Mouse (Mus musculus) MEL (cell line): Measurements from ENCODE around the gene Gdpd3. TPM values are rescaled to one million over a fixed set of nuclear protein-coding genes. Genes with fewer than 3 reads are reported as not detected.

ENCODE experiments used
- DNase-seq: peaks from one replicate; pipeline ENCODE4 v3.0.0; 2011; ENCODE audit warnings: low read depth, low spot score
- H3K27ac ChIP-seq: 2 replicates; pipeline ENCODE4 v1.5.1; 2012; ENCODE audit warnings: low read depth, mild to moderate bottlenecking, control low read depth, low read length, moderate library complexity; ENCODE audit not compliant: control insufficient read depth
- H3K27me3 ChIP-seq, 2 experiments: fragments of 150-350 bp in 1 of 2; sonication (generic) in 1 of 2; 2 replicates each; pipeline ENCODE4 v1.6.1; 2012; ENCODE audit warnings: low read length in 2 of 2, mild to moderate bottlenecking in 2 of 2, improper control_type of control experiment in 1 of 2, moderate library complexity in 1 of 2; ENCODE audit not compliant: insufficient read depth in 2 of 2, control insufficient read depth in 1 of 2
- H3K36me3 ChIP-seq, 2 experiments: 2 replicates each; pipeline ENCODE4 v1.6.1; 2012 to 2014; ENCODE audit warnings: low read length in 2 of 2, improper control_type of control experiment in 1 of 2, inconsistent platforms in 1 of 2, mild to moderate bottlenecking in 1 of 2; ENCODE audit not compliant: insufficient read depth in 2 of 2, control insufficient read depth in 1 of 2
- H3K4me1 ChIP-seq, 2 experiments: fragments of 150-350 bp in 1 of 2; sonication (generic) in 1 of 2; 2 replicates each; pipeline ENCODE4 v1.6.1; 2012; ENCODE audit warnings: low read length in 2 of 2, improper control_type of control experiment in 1 of 2, mild to moderate bottlenecking in 1 of 2; ENCODE audit not compliant: insufficient read depth in 2 of 2, control insufficient read depth in 1 of 2
- H3K4me3 ChIP-seq, 2 experiments: fragments of 150-350 bp in 1 of 2; sonication (generic) in 1 of 2; 2 replicates each; pipeline ENCODE4 v1.5.1; 2012; ENCODE audit warnings: low read depth in 2 of 2, low read length in 2 of 2, mild to moderate bottlenecking in 2 of 2, moderate library complexity in 2 of 2, control low read depth in 1 of 2, improper control_type of control experiment in 1 of 2; ENCODE audit not compliant: control insufficient read depth in 1 of 2, insufficient read depth in 1 of 2
- H3K79me2 ChIP-seq: 2 replicates; pipeline ENCODE4 v1.6.1; 2012; ENCODE audit warnings: mild to moderate bottlenecking, low read length, moderate library complexity; ENCODE audit not compliant: control insufficient read depth, poor library complexity, insufficient read depth
- H3K9ac ChIP-seq: 2 replicates; pipeline ENCODE4 v1.6.1; 2012; ENCODE audit warnings: low read depth, mild to moderate bottlenecking, control low read depth, low read length, moderate library complexity; ENCODE audit not compliant: control insufficient read depth, poor library complexity, severe bottlenecking
- H3K9me3 ChIP-seq: fragments of 150-350 bp; sonication (generic); replicated peaks from 2 replicates; pipeline ENCODE4 v1.6.1; 2012; ENCODE audit warnings: mild to moderate bottlenecking, low read length, improper control_type of control experiment, moderate library complexity; ENCODE audit not compliant: insufficient read depth
- BHLHE40 ChIP-seq: IDR thresholded peaks from 2 replicates; pipeline ENCODE4 v1.6.1; 2012; ENCODE audit warnings: low read depth, mild to moderate bottlenecking, inconsistent platforms, low read length, improper control_type of control experiment, borderline replicate concordance
- CHD2 ChIP-seq: IDR thresholded peaks from 2 replicates; pipeline ENCODE4 v1.6.1; 2011; ENCODE audit warnings: low read length, improper control_type of control experiment
- E2F4 ChIP-seq: IDR thresholded peaks from 2 replicates; pipeline ENCODE4 v1.6.1; 2011; ENCODE audit warnings: low read depth, low read length, improper control_type of control experiment, borderline replicate concordance
- ELF1 ChIP-seq: IDR thresholded peaks from 2 replicates; pipeline ENCODE4 v1.6.1; 2014; ENCODE audit warnings: low read depth, mild to moderate bottlenecking, inconsistent platforms, low read length, improper control_type of control experiment, moderate library complexity
- GABPA ChIP-seq: IDR thresholded peaks from 2 replicates; pipeline ENCODE4 v1.6.1; 2012; ENCODE audit warnings: low read depth, mild to moderate bottlenecking, inconsistent platforms, low read length, improper control_type of control experiment, moderate library complexity
- HCFC1 ChIP-seq: IDR thresholded peaks from 2 replicates; pipeline ENCODE4 v1.6.1; 2012; ENCODE audit warnings: low read depth, mild to moderate bottlenecking, inconsistent platforms, low read length, improper control_type of control experiment, moderate library complexity
- JUND ChIP-seq: IDR thresholded peaks from 2 replicates; pipeline ENCODE4 v1.6.1; 2011; ENCODE audit warnings: low read depth, mild to moderate bottlenecking, improper control_type of control experiment, low read length
- KAT2A ChIP-seq: conservative IDR thresholded peaks from 2 replicates; pipeline ENCODE4 v1.6.1; 2012; ENCODE audit warnings: low read depth, low read length, improper control_type of control experiment, inconsistent platforms
- MAX ChIP-seq: IDR thresholded peaks from 2 replicates; pipeline ENCODE4 v1.6.1; 2011; ENCODE audit warnings: low read length, improper control_type of control experiment
- MAZ ChIP-seq: IDR thresholded peaks from 2 replicates; pipeline ENCODE4 v1.6.1; 2012; ENCODE audit warnings: low read depth, mild to moderate bottlenecking, inconsistent platforms, low read length, improper control_type of control experiment
- MEF2A ChIP-seq: IDR thresholded peaks from 2 replicates; pipeline ENCODE4 v1.6.1; 2014; ENCODE audit warnings: low read depth, mild to moderate bottlenecking, inconsistent platforms, low read length, improper control_type of control experiment; ENCODE audit not compliant: poor library complexity, insufficient replicate concordance, severe bottlenecking; ENCODE audit errors: extremely low read depth
- MXI1 ChIP-seq: IDR thresholded peaks from 2 replicates; pipeline ENCODE4 v1.6.1; 2011; ENCODE audit warnings: mild to moderate bottlenecking, low read depth, low read length, improper control_type of control experiment
- MYB ChIP-seq: IDR thresholded peaks from 2 replicates; pipeline ENCODE4 v1.6.1; 2011; ENCODE audit warnings: mild to moderate bottlenecking, low read depth, low read length, improper control_type of control experiment
- MYC ChIP-seq: IDR thresholded peaks from 2 replicates; pipeline ENCODE4 v1.6.1; 2011; ENCODE audit warnings: low read depth, mild to moderate bottlenecking, low read length, improper control_type of control experiment, moderate library complexity
- NELFE ChIP-seq: IDR thresholded peaks from 2 replicates; pipeline ENCODE4 v1.6.1; 2011; ENCODE audit warnings: low read depth, low read length, improper control_type of control experiment
- NRF1 ChIP-seq: IDR thresholded peaks from 2 replicates; pipeline ENCODE4 v1.6.1; 2014; ENCODE audit warnings: low read depth, mild to moderate bottlenecking, inconsistent platforms, low read length, improper control_type of control experiment, moderate library complexity; ENCODE audit not compliant: poor library complexity, insufficient read depth, severe bottlenecking
- POLR2A ChIP-seq, 2 experiments: IDR thresholded peaks; 2 replicates each; pipeline ENCODE4 v1.6.1; 2011 to 2012; ENCODE audit warnings: low read length in 2 of 2, mild to moderate bottlenecking in 2 of 2, control low read depth in 1 of 2, improper control_type of control experiment in 1 of 2, low read depth in 1 of 2, moderate library complexity in 1 of 2; ENCODE audit not compliant: control insufficient read depth in 1 of 2, insufficient read depth in 1 of 2, poor library complexity in 1 of 2
- RCOR1 ChIP-seq: IDR thresholded peaks from 2 replicates; pipeline ENCODE4 v1.6.1; 2012; ENCODE audit warnings: low read depth, mild to moderate bottlenecking, inconsistent platforms, low read length, improper control_type of control experiment
- SIN3A ChIP-seq: IDR thresholded peaks from 2 replicates; pipeline ENCODE4 v1.6.1; 2012; ENCODE audit warnings: low read length, improper control_type of control experiment, inconsistent platforms
- TBP ChIP-seq: IDR thresholded peaks from 2 replicates; pipeline ENCODE4 v1.8.0; 2011; ENCODE audit warnings: low read depth, low read length, improper control_type of control experiment
- USF1 ChIP-seq: IDR thresholded peaks from 2 replicates; pipeline ENCODE4 v1.6.1; 2014; ENCODE audit warnings: low read depth, mild to moderate bottlenecking, inconsistent platforms, low read length, improper control_type of control experiment, moderate library complexity
- USF2 ChIP-seq, 2 experiments: IDR thresholded peaks; 2 replicates each; pipeline ENCODE4 v1.6.1; 2011 to 2012; ENCODE audit warnings: improper control_type of control experiment in 2 of 2, low read length in 2 of 2, borderline replicate concordance in 1 of 2, inconsistent platforms in 1 of 2, low read depth in 1 of 2, mild to moderate bottlenecking in 1 of 2; ENCODE audit not compliant: insufficient read depth in 1 of 2
- ZKSCAN1 ChIP-seq: IDR thresholded peaks from 2 replicates; pipeline ENCODE4 v1.6.1; 2012; ENCODE audit warnings: low read depth, mild to moderate bottlenecking, inconsistent platforms, low read length, improper control_type of control experiment, moderate library complexity
- ZMIZ1 ChIP-seq: IDR thresholded peaks from 2 replicates; pipeline ENCODE4 v1.6.1; 2012; ENCODE audit warnings: low read depth, mild to moderate bottlenecking, inconsistent platforms, low read length, improper control_type of control experiment, moderate library complexity
- polyA plus RNA-seq, 2 experiments: library from polyadenylated mRNA; stranded (reverse) in 1 of 2; unstranded in 1 of 2; fragments of >175 nt in 1 of 2; fragments of >200 nt in 1 of 2; gene quantifications; 2 replicates each; pipeline versions ENCODE4 v1.2.1 to v1.2.4; 2012; ENCODE audit warnings: low replicate concordance in 2 of 2, low read depth in 1 of 2; ENCODE audit not compliant: insufficient read length in 2 of 2, insufficient read depth in 1 of 2, missing spikeins in 1 of 2
- total RNA-seq: library from RNA; depleted of rRNA; stranded (reverse); fragments of 300-350 nt; gene quantifications from 2 replicates; pipeline ENCODE4 v1.2.3, GENCODE M21; 2012

The Gdpd3 gene
- total and polyA plus RNA-seq, 3 experiments: 12.7 to 13.0 TPM; not detected in 1

- peak within 1 kb of the TSS; percentile 94 for H3K27ac ChIP-seq
- peak within 1 kb of the TSS; percentile 96 for H3K9ac ChIP-seq
- peaks cover 35% of the 10 kb centered on the region for H3K79me2 ChIP-seq
- peaks cover 14 to 39% of the 10 kb centered on the region in 2 experiments for H3K4me1 ChIP-seq
- peak; percentile 72 for DNase-seq
- H3K36me3 ChIP-seq: peaks cover 13 to 42% of the 10 kb centered on the region in 2 experiments
- no peaks in the 10 kb centered on the region for H3K27me3 ChIP-seq
- TF ChIP-seq USF1 (peak; percentile 65; the same call in 1 of the 2 replicates), MAZ (0 out of 2 replicates have a peak, but pooled peaks have one; percentile 3), ELF1 (peak; percentile 58; the same call in 1 of the 2 replicates), GABPA (no peak), E2F4 (no peak), POLR2A (IDR thresholded peaks at IDR 0.05; ENCODE audit: control insufficient read depth in 1 of 2, insufficient read depth in 1 of 2, low read depth in 1 of 2, low read length in 2 of 2, poor library complexity in 1 of 2) (peak in 1 of 2 experiments; percentile 48; a peak in 2 of 4 replicates), ZKSCAN1 (no peak), NELFE (0 out of 2 replicates have a peak, but pooled peaks have one; percentile 31)
- peak within 1 kb of the TSS; percentile 87 to 95 for H3K4me3 ChIP-seq
- H3K9me3 ChIP-seq: no peaks in the 10 kb centered on the region
Measured at GRCm38 (mm10) chr7:126797411-126798126, 31.4 kb downstream of the Gdpd3 start, which contains the start of gene Fam57b. Gene Fam57b (plus strand): TSS chr7:126797668.

- H3K79me2 ChIP-seq: peaks cover 35% of the 10 kb centered on the region
- H3K4me1 ChIP-seq: peaks cover 17 to 38% of the 10 kb centered on the region in 2 experiments
- peak overlapping the region; percentile 87 to 95 for H3K4me3 ChIP-seq
- peaks cover 13 to 46% of the 10 kb centered on the region in 2 experiments for H3K36me3 ChIP-seq
- DNase-seq: no peak
- peak overlapping the region; percentile 94 for H3K27ac ChIP-seq
- peak overlapping the region; percentile 96 for H3K9ac ChIP-seq
- no peaks in the 10 kb centered on the region for H3K9me3 ChIP-seq
- no peaks in the 10 kb centered on the region for H3K27me3 ChIP-seq
- TF ChIP-seq NELFE (peak; percentile 23), HCFC1 (no peak; the same call in 1 of the 2 replicates), SIN3A (peak; percentile 61; the same call in 1 of the 2 replicates), E2F4 (no peak), BHLHE40 (peak; percentile 96), MXI1 (peak; percentile 95), KAT2A (no peak), CHD2 (no peak), MAX (peak; percentile 86), MYC (peak; percentile 90; the same call in 1 of the 2 replicates), ZMIZ1 (peak; percentile 61; the same call in 1 of the 2 replicates), MYB (no peak), POLR2A (IDR thresholded peaks at IDR 0.05; ENCODE audit: control insufficient read depth in 1 of 2, insufficient read depth in 1 of 2, low read depth in 1 of 2, low read length in 2 of 2, poor library complexity in 1 of 2) (peak in 1 of 2 experiments; percentile 6; a peak in 1 of 4 replicates), USF1 (peak; percentile 60; the same call in 1 of the 2 replicates), RCOR1 (0 out of 2 replicates have a peak, but pooled peaks have one; percentile 6), GABPA (no peak), MAZ (0 out of 2 replicates have a peak, but pooled peaks have one; percentile 35), MEF2A (no peak), TBP (no peak), NRF1 (no peak), JUND (no peak), USF2 (IDR thresholded peaks at IDR 0.05; ENCODE audit: borderline replicate concordance in 1 of 2, insufficient read depth in 1 of 2, low read depth in 1 of 2, low read length in 2 of 2) (no peak)
Measured at GRCm38 (mm10) chr7:126798127-126799049, 32.3 kb downstream of the Gdpd3 start.
